Mouse (Mus musculus): ENCODE measurements around the gene Coro2a. TPM values are rescaled to one million over a fixed set of nuclear protein-coding genes. Genes with fewer than 3 reads are reported as not detected.

The Coro2a gene
- polyA plus RNA-seq, 1 experiment from 2014 or later = 3.9 TPM

GRCm38 (mm10) chr4:46533934-46534720 is 67.9 kb downstream of the Coro2a start:
- Histone ChIP-seq H3K4me1 (ENCODE audit: control insufficient read depth, low read depth, low read length) (peaks cover 12% of the 10 kb centered on the region), H3K9me3 (replicated peaks; ENCODE audit: control insufficient read depth, low read length) (no peaks in the 10 kb centered on the region), H3K27me3 (ENCODE audit: control insufficient read depth, insufficient read depth, low read depth, low read length) (peaks cover 38% of the 10 kb centered on the region), H3K9ac (ENCODE audit: low read depth, low read length) (no peak overlapping the region), H3K27ac (ENCODE audit: low read length) (no peak overlapping the region), H3K36me3 (ENCODE audit: control insufficient read depth, insufficient read depth) (no peaks in the 10 kb centered on the region), H3K4me2 (ENCODE audit: low read depth, low read length) (peak overlapping the region; percentile 71), H3K4me3 (ENCODE audit: low read depth, low read length) (peak overlapping the region; percentile 67)
- 0 out of 2 replicates have a peak, but pooled peaks have one; percentile 6 for ATAC-seq (ENCODE audit: low read depth)
- 16% methylated on average over 29 of the region's 29 CpGs for WGBS (ENCODE audit: insufficient replicate concordance)

GRCm38 (mm10) chr4:46532926-46533325 is 69.1 kb downstream of the Coro2a start:
- 59% methylated on average over 7 of the region's 7 CpGs for WGBS (ENCODE audit: insufficient replicate concordance)
- ATAC-seq (ENCODE audit: low read depth) = no peak
- Histone ChIP-seq H3K36me3 (ENCODE audit: control insufficient read depth, insufficient read depth) (no peaks in the 10 kb centered on the region), H3K9ac (ENCODE audit: low read depth, low read length) (no peak overlapping the region), H3K4me1 (ENCODE audit: control insufficient read depth, low read depth, low read length) (peaks cover 22% of the 10 kb centered on the region), H3K4me3 (ENCODE audit: low read depth, low read length) (no peak overlapping the region), H3K4me2 (ENCODE audit: low read depth, low read length) (no peak overlapping the region), H3K9me3 (replicated peaks; ENCODE audit: control insufficient read depth, low read length) (no peaks in the 10 kb centered on the region), H3K27ac (ENCODE audit: low read length) (no peak overlapping the region), H3K27me3 (ENCODE audit: control insufficient read depth, insufficient read depth, low read depth, low read length) (peaks cover 36% of the 10 kb centered on the region)

- Histone ChIP-seq H3K4me2 (ENCODE audit: low read depth, low read length) (no peak overlapping the region), H3K27me3 (ENCODE audit: control insufficient read depth, insufficient read depth, low read depth, low read length) (peaks cover 33% of the 10 kb centered on the region), H3K4me3 (ENCODE audit: low read depth, low read length) (no peak overlapping the region), H3K9me3 (replicated peaks; ENCODE audit: control insufficient read depth, low read length) (no peaks in the 10 kb centered on the region), H3K4me1 (ENCODE audit: control insufficient read depth, low read depth, low read length) (peaks cover 25% of the 10 kb centered on the region), H3K36me3 (ENCODE audit: control insufficient read depth, insufficient read depth) (no peaks in the 10 kb centered on the region), H3K9ac (ENCODE audit: low read depth, low read length) (no peak overlapping the region), H3K27ac (ENCODE audit: low read length) (no peak overlapping the region)
- no peak for ATAC-seq (ENCODE audit: low read depth)
- WGBS (ENCODE audit: insufficient replicate concordance) = 73% methylated on average over 2 of the region's 2 CpGs
These were observed 69.5 kb downstream of the Coro2a start for GRCm38 (mm10) chr4:46532511-46532910.

- peaks cover 38% of the 10 kb centered on the region for H3K4me1 ChIP-seq (ENCODE audit: control insufficient read depth, low read depth, low read length)
- 65% methylated on average over 7 of the region's 7 CpGs for WGBS (ENCODE audit: insufficient replicate concordance)
- H3K27me3 ChIP-seq (ENCODE audit: control insufficient read depth, insufficient read depth, low read depth, low read length) = peaks cover 10% of the 10 kb centered on the region
- H3K36me3 ChIP-seq (ENCODE audit: control insufficient read depth, insufficient read depth) = no peaks in the 10 kb centered on the region
- no peak overlapping the region for H3K4me2 ChIP-seq (ENCODE audit: low read depth, low read length)
- no peak overlapping the region for H3K9ac ChIP-seq (ENCODE audit: low read depth, low read length)
- H3K27ac ChIP-seq (ENCODE audit: low read length) = peak overlapping the region; percentile 59
- H3K4me3 ChIP-seq (ENCODE audit: low read depth, low read length) = no peak overlapping the region
- ATAC-seq (ENCODE audit: low read depth) = peak; percentile 50
- no peaks in the 10 kb centered on the region for H3K9me3 ChIP-seq (replicated peaks; ENCODE audit: control insufficient read depth, low read length)
These were observed 72.3 kb downstream of the Coro2a start for GRCm38 (mm10) chr4:46529722-46530121.

GRCm38 (mm10) chr4:46527558-46527926 is 74.5 kb downstream of the Coro2a start:
- ATAC-seq (ENCODE audit: low read depth) = peak; percentile 80
- Histone ChIP-seq H3K4me3 (ENCODE audit: low read depth, low read length) (peak overlapping the region; percentile 58), H3K27me3 (ENCODE audit: control insufficient read depth, insufficient read depth, low read depth, low read length) (no peaks in the 10 kb centered on the region), H3K4me1 (ENCODE audit: control insufficient read depth, low read depth, low read length) (peaks cover 31% of the 10 kb centered on the region), H3K27ac (ENCODE audit: low read length) (peak overlapping the region; percentile 93), H3K9me3 (replicated peaks; ENCODE audit: control insufficient read depth, low read length) (no peaks in the 10 kb centered on the region), H3K9ac (ENCODE audit: low read depth, low read length) (peak overlapping the region; percentile 66), H3K4me2 (ENCODE audit: low read depth, low read length) (peak overlapping the region; percentile 94), H3K36me3 (ENCODE audit: control insufficient read depth, insufficient read depth) (peaks cover 9% of the 10 kb centered on the region)
- WGBS (ENCODE audit: insufficient replicate concordance) = 3% methylated on average over 7 of the region's 7 CpGs

GRCm38 (mm10) chr4:46526798-46527557 is 75.0 kb downstream of the Coro2a start:
- ATAC-seq (ENCODE audit: low read depth) = peak; percentile 89

GRCm38 (mm10) chr4:46526226-46526625 is 75.8 kb downstream of the Coro2a start:
- ATAC-seq (ENCODE audit: low read depth) = no peak
- 63% methylated on average over 3 of the region's 3 CpGs for WGBS (ENCODE audit: insufficient replicate concordance)

More at GRCm38 (mm10) chr4:46526798-46527557, 75.0 kb downstream of the Coro2a start:
- H3K4me2 ChIP-seq (ENCODE audit: low read depth, low read length) = peak overlapping the region; percentile 94
- peak overlapping the region; percentile 66 for H3K9ac ChIP-seq (ENCODE audit: low read depth, low read length)
- H3K4me1 ChIP-seq (ENCODE audit: control insufficient read depth, low read depth, low read length) = peaks cover 31% of the 10 kb centered on the region
- no peaks in the 10 kb centered on the region for H3K9me3 ChIP-seq (replicated peaks; ENCODE audit: control insufficient read depth, low read length)
- peak overlapping the region; percentile 93 for H3K27ac ChIP-seq (ENCODE audit: low read length)
- H3K36me3 ChIP-seq (ENCODE audit: control insufficient read depth, insufficient read depth) = peaks cover 10% of the 10 kb centered on the region
- H3K27me3 ChIP-seq (ENCODE audit: control insufficient read depth, insufficient read depth, low read depth, low read length) = no peaks in the 10 kb centered on the region
- peak overlapping the region; percentile 58 for H3K4me3 ChIP-seq (ENCODE audit: low read depth, low read length)
- 24% methylated on average over 17 of the region's 17 CpGs for WGBS (ENCODE audit: insufficient replicate concordance)

GRCm38 (mm10) chr4:46523324-46523723 is 78.7 kb downstream of the Coro2a start:
- no peak for ATAC-seq (ENCODE audit: low read depth)
- H3K9ac ChIP-seq (ENCODE audit: low read depth, low read length) = no peak overlapping the region
- WGBS (ENCODE audit: insufficient replicate concordance) = 78% methylated on average over 4 of the region's 4 CpGs
- peaks cover 10% of the 10 kb centered on the region for H3K36me3 ChIP-seq (ENCODE audit: control insufficient read depth, insufficient read depth)
- H3K4me3 ChIP-seq (ENCODE audit: low read depth, low read length) = no peak overlapping the region
- no peak overlapping the region for H3K4me2 ChIP-seq (ENCODE audit: low read depth, low read length)
- peaks cover 24% of the 10 kb centered on the region for H3K4me1 ChIP-seq (ENCODE audit: control insufficient read depth, low read depth, low read length)
- no peaks in the 10 kb centered on the region for H3K9me3 ChIP-seq (replicated peaks; ENCODE audit: control insufficient read depth, low read length)
- no peaks in the 10 kb centered on the region for H3K27me3 ChIP-seq (ENCODE audit: control insufficient read depth, insufficient read depth, low read depth, low read length)
- no peak overlapping the region for H3K27ac ChIP-seq (ENCODE audit: low read length)

More at GRCm38 (mm10) chr4:46526226-46526625, 75.8 kb downstream of the Coro2a start:
- Histone ChIP-seq H3K4me1 (ENCODE audit: control insufficient read depth, low read depth, low read length) (peaks cover 31% of the 10 kb centered on the region), H3K4me3 (ENCODE audit: low read depth, low read length) (no peak overlapping the region), H3K36me3 (ENCODE audit: control insufficient read depth, insufficient read depth) (peaks cover 10% of the 10 kb centered on the region), H3K27ac (ENCODE audit: low read length) (no peak overlapping the region), H3K9ac (ENCODE audit: low read depth, low read length) (no peak overlapping the region), H3K4me2 (ENCODE audit: low read depth, low read length) (no peak overlapping the region), H3K9me3 (replicated peaks; ENCODE audit: control insufficient read depth, low read length) (no peaks in the 10 kb centered on the region), H3K27me3 (ENCODE audit: control insufficient read depth, insufficient read depth, low read depth, low read length) (no peaks in the 10 kb centered on the region)

GRCm38 (mm10) chr4:46521457-46521856 is 80.5 kb downstream of the Coro2a start:
- Histone ChIP-seq H3K9me3 (replicated peaks; ENCODE audit: control insufficient read depth, low read length) (no peaks in the 10 kb centered on the region), H3K4me2 (ENCODE audit: low read depth, low read length) (no peak overlapping the region), H3K36me3 (ENCODE audit: control insufficient read depth, insufficient read depth) (peaks cover 10% of the 10 kb centered on the region), H3K27me3 (ENCODE audit: control insufficient read depth, insufficient read depth, low read depth, low read length) (no peaks in the 10 kb centered on the region), H3K4me1 (ENCODE audit: control insufficient read depth, low read depth, low read length) (peaks cover 8% of the 10 kb centered on the region), H3K4me3 (ENCODE audit: low read depth, low read length) (no peak overlapping the region), H3K27ac (ENCODE audit: low read length) (no peak overlapping the region), H3K9ac (ENCODE audit: low read depth, low read length) (no peak overlapping the region)
- ATAC-seq (ENCODE audit: low read depth) = no peak
- WGBS (ENCODE audit: insufficient replicate concordance) = 77% methylated on average over 10 of the region's 10 CpGs

Data from liver, embryonic 16.5 days (tissue).